Mouse (Mus musculus) thymus, postnatal 4 days (tissue): ENCODE results near the gene Cln6.
"Not testable (repeated sequence)": the region's sequence is repeated elsewhere in the genome, so short reads cannot be mapped to it uniquely, and the experiment has no call there.

Experiments
- DNase-seq: peaks from one replicate; pipeline ENCODE4 v3.0.0; 2021

Gene Cln6

DNA sequence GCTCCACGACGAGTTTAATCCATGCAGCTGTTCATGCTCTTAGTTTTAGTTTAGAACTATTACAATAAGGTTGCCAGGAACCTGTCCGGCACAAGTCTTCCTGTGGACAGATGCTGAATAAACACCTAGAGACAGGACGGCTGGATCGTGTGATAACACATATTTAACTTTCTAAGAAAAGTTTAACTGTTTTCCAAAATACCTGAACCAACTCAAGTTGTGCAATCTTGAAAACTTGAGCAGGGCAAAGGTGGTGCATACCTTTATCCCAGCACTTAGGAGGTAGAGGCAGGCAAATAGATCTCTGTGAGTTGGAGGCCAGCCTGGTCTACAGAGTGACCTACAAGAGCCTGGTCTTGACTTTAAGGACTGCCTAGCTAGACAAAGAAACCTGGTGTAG lies 3.7 kb upstream of the Cln6 start:
- DNase-seq, result no peak

DNA sequence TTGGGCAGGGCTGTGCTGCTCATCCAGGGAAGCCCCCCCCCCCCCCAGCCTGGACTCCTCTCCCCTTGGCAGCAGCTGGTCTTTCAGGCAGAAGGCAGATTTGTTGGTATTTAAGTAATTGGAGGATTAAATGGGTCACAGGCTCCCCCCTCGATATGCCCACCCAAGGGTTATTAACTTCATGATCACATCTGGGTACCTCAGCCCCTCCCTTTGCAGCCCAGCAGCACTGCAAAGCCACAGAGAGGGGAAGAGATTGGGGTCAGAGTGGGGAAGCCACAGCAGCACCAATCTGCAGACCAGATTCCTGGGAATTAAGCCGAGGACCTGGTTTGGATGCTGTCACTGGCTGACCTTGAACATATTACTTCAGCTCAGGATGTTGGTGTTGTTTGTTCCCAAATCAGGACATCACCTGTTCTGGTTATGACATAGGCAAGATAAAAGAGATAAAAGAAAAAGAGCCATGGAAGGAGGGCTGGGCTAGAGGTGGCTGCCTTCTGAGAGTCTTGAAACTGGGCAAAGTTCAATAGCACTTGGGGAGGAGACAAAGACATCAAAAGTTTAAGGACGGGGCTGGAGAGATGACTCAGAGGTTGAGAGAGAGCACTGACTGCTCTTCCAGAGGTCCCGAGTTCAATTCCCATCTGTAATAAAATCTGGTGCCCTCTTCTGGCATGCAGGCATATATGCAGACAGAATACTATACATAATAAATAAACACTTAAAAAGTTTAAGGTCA lies 2.7 kb upstream of the Cln6 start:
- DNase-seq, result no peak

DNA sequence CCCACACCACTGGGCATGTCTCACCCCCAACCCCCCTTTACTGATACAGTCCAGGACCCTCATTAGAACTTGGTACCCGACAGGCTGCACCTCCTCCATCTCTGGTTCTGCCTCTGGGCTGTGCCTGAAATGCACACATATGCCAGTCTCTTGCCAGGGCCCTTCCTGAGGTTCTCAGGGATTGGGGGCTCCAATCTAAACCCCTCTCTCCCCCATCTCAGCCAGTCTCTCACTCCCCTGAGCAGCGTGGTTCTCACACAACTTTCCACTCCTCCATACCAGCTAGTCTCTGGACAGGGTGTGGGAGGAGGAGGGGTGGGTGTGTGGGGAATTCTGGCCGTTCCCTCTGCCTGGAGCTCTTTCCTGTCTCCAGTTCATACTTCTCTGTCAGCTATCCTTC lies 974 bp upstream of the Cln6 start:
- no peak for DNase-seq

DNA sequence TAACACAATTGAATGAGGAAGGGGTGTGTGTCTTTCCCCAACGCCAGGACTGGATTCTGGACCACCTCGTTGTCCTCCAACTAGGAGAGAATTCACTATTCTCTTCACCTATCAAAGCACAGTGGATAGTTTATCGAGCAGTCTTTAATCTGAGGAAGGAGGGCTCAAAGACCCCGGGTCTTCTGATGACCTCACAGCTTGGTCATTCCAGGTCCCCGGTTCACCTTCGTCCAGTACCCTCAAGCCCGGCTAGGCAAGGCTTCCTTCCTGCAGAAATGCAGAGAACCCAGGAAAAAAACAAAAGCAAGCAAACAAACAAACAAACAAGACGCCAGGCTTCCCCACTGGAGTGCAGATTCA lies 459 bp upstream of the Cln6 start:
- no peak for DNase-seq

DNA sequence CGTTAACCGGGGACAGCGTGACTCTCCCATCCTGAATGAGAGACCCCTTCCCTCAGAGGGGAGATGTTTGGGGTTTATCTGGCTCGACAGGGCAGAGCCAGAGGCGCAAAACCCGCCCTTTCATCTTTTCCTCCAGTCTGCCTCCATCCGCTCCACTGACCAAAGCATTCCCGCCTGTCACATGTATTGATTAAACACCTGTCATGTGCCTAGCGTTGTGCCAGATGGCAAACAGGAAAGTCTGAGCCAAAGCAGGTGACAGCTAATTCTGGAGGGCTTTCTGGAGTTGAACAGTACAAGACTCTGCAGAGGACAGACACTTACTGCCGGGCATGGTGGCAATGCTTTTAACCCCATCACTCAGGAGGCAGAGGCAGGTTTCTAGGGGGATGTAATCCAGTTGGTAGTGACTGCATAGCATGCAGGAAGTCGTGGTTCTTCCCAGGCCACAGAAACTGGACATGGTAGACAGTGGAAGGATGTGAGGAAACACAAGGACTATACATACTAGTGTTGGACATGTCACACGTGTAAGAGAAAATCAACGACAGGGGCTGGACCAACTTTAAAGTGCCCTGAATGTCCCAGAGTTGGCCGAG lies 686 bp downstream of the Cln6 start:
- no peak for DNase-seq

DNA sequence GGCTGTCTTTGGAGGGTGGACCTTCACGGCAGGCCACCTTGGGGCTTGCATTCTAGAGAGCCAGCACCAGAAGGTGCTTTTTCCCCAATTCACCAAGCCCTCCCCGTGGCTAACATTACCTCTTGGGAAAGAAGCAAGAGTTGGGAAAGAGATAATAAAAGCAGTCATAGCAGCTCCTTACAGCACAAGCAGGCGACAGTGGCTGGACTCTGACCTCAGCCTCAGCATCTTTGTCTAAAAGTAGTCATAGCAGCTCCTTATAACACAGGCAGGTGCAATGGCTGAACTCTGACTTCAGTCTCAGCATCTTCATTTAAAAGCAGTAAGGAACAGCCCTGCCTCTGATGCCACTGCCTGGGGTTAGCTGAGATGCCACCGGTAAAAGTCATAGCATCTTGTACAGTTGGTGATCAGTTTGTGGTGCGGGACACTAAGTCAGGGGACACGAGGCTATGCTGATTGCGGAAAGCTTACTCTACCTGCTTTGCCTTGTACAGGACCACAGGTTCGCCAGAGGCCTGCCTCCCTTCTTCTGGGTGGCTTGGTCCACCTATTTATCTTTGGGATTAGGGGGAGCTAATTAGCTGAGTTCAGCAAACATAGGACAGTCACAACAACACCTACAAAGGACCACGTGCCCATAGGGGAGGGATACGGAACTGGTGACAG lies 4.9 kb downstream of the Cln6 start:
- DNase-seq, result no peak

DNA sequence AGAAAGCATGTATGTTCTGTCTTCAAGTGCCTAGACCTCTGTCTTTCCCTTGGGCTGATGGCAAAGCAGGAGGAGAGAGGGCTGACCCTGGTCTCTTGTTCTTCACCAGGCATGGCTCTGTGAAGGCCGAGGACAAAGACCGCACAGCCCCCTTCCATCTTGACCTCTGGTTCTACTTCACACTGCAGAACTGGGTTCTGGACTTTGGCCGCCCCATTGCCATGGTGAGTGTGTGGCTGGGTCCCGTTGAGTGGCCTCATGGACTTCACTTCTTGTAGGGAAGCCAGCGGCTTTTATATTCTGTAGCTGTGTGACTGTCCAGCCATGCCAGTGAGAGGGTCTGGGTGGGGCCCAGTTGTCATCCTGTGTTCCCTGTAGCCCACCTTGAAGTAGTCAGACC lies 5.9 kb downstream of the Cln6 start:
- DNase-seq, result no peak

DNA sequence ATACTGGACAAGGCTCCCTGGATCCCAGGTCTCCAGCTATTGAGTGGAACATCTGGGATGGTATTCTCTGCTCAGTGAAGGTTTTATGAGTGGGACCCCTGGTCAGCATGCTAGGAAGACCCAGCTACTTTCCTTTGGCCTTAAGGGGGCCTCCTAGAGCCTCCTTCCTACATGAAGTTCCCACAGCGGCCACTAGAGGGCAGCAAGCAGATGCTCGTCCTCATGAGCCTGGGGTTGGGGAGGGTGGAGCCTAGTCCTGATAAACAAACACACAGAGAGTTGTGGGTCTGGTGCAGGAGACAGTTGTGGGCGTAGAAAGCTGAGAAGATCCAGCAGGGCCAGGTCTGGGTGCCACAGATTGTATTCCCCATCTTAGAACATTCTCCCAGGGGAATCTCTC lies 9.1 kb downstream of the Cln6 start:
- peak; percentile 94 for DNase-seq

DNA sequence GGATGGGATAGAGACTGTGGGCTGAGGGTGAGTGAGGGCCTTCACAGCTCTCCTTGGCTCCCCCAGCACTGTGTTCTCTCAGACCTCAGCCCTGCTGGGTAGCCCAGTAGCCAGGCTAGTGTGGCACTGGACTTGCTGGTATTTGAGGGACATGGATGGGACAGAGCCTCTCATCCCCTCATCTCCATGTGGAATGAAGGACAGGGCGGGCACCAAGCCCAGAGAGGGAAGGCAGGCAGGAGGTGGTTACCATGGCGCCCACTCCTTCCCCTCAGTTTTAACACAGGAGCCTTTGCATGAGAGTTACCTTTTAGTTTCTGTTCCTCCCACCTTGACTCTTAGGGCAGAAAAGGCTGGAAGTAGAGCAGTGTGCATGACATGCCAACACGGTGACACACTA lies 10.1 kb downstream of the Cln6 start:
- no peak for DNase-seq

DNA sequence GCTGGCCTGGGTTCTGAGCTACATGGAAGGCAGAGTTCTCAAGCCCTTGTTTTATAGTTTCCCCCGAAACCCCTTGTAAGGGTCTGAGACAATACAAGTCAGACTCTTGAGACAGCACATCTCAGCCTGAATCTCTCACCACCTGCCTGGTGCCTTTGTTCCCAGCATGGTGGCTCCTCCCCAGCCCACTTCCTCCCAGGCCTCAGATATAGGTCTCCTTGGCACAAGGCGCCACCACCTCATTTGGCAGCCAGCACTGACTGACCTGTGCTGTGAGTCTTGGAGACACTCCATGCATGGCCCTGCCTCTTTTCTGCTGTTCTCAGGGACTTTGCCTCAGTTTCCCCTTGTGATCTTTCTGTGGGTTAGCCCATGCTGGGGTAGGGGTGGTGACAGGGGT lies 13.0 kb downstream of the Cln6 start:
- DNase-seq, result peak; percentile 78

DNA sequence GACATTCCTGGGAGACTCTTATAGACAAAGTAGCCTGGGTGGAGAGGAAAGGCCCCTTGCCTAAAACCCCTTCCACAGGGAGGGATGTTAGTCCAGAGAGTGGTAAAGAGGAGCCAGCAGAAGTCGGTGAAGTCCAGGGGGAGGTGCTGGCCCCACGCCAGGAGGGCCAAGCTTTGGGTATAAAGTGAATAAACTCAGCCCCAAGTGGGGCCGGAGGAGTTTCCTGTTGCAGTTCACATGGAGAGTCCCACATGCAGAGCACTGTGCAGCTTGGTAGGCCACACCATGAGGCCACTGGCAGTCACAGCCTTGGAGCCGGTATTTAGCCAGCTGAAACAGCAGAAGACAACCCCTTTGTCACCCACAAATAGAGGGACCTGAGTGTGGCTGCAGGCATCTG lies 15.9 kb downstream of the Cln6 start:
- DNase-seq, result no peak

DNA sequence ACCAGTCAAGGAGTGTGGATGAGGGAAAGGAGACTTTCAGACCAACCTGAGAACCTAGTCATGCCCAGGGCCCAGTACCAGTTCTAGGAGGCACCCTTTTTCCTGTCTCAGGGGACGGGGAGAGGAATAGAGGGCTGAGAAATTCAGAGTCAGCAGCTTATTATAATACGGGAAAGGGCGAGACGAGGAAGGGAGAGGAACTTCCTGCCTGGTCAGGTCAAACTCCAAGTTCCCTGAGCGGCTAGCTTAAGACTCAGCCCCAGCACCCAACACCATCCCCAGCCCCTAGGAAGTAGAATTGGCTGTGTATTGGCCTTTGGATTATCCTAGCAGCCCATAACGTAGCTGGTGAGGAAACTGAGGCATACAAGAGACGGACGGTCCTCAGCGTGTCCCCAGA lies 18.6 kb downstream of the Cln6 start:
- no peak for DNase-seq

DNA sequence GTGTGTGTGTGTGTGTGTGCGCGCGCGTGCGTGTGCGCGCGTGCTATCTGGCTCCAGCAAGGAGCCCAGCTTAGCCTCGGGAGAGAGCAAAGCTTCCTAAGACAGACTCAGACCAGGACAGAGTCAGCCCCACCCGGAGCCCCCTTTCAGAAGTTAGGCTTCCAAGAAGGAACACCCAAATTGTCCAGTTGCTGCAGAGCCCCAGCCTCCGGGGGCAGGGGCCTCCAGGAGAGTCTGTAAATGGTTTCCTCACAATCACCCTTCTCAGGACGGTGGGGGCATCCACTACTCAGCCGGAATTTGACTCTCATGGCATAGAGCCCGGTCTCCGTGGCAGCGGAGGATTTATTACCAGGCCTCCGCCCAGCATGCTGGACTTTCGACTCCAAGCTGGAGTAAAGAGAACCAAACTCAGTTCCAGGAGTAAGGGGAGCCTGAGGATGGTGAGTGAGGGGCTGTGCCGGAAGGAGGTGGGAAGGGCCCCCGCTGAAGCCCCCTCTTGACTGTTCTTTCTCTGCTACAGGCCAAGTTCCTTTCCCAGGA lies 19.2 kb downstream of the Cln6 start, which contains the start of gene Calml4:
Gene Calml4, plus strand, starts transcription at position 362 of the 543 bp plus-strand sequence.
- DNase-seq, result no peak

DNA sequence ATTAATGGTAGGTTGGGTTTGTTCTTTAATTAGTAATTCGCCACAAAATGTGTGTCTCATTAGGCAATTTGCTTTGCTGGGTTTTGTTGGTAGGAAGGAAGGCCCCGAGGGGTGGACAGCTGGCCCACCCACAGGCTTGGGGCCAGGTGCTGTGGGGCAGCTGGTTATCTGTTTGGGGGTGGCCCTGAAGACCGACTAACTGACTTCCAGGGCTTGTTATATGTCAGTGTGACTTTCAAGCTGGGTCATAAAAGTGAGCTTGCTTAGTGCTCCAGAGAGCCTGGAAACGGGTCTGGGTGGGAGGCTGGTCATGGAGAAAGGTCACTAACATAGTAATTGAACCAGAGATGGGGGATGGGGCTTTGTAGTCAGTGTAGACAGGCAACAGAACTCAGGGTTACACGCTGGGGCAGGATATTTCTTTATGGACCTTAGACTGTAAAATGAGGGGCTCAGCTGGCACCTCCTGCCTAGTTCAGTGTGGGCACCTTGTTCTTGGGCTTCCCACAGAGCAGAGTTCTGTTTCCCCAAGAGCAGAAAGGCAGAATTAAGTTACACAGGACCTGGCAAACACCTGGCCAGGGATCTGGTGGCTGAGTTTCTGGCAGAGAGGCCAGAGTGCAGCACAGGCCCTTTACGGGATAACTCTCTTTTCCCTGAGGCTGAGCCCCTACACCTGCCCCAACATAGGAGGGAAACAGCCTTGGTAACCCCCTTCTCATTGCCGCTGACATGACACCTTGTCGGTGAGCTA lies 19.9 kb downstream of the Cln6 start:
- no peak for DNase-seq

DNA sequence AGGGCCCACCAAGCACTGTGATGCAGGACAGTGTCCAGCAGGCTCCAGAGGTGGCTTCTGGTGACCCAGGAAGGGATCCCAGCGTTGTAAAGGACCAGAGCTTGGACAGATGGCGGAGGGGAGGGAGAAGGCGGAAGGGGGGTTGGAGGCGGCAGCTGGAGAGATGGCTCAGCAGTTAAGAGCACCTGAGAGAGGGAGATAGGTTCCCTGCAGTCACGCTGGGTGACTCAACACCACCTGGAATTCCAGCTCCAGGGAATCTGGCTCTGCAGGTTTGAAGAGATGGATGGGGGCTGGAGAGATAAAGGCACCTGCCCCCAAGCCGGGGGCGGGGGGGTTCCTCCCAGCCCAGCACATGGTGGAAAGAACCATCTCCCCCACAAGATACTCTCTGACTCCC lies 21.5 kb downstream of the Cln6 start:
- not testable (repeated sequence) for DNase-seq

DNA sequence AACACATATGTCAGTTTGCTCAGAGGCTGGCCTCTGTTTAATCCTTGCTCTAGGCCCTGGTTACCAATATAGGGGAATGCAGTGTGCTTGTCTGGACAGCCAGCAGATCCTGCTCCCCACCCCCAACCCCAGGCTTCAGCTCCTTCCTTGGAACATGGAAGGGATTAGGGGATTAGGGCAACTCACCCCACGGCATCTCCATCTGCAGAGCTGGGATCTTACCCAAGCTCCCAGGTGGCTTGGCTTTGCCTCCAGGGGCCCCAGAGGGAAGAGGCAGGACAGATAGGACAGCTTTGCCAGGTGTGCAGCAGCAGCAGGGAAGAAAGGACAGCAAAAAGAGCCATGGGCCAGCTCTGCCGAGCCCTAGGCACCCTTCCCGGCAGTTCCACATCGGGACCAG lies 22.3 kb downstream of the Cln6 start:
- no peak for DNase-seq

DNA sequence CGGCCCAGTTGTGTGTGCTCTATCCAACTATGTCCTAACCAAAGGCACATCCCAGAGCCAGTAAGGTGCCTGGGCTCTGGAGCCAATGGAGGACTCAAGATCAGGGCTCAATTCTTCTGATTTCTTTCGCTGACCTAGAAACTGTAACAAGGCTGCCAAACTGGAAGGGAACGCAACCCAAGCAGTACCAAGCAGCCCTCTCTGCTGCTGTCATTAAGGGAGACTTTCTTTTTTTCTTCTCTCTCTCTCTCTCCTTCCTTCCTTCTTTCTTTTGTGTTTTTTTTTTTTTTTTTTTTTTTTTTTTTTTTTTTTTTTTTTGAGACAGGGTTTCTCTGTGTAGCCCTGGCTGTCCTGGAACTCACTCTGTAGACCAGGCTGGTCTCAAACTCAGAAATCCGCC lies 30.7 kb downstream of the Cln6 start:
- not testable (repeated sequence) for DNase-seq

DNA sequence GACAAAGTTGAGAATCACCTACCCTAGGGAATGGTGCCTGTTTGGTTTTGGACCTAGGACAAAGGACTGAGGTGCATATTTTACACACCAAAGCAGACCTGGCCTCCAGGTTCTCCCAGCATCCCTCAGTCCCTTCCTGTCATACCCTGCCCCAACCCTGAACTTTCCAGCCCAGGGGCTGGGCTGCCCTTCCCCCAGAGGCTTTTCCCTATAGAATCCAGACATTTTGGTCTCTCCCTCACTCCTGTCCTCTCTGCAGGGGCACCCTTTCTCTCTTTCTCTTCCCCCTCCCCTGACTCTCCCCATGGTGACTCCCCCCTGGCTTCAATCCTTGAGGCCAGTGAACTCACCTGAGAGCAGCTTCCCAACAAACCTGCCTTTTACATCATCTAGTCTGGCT lies 32.1 kb downstream of the Cln6 start:
- DNase-seq, result no peak

DNA sequence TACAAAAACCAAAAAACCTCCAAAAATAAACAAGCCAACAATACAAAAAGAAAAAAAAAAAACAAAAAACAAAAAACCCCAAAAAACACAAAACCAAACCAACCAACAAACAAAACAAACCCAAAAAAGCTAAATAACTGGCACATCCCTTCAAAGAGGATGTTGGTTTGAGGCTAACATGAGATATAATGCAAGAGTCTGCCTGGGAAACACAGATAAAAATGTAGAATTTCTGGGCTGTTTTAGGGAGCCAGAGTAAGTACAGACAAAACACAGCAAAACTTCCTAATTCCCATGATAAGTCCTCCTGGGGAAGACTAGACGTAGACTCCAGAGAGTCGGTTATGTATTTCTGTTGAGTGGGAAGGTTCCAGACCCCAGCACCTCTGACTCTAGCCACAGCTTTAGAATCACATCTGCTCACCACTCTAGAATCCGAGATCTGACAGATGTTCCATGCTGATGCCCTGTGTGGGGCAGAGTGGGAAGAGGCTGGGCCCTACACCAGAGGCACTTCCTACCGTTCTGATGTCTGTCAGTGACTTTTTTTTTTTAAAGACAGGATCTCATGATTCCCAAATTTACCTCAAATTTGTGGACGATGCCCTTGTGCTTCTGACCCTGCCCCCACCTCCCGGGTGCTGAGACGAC lies 38.5 kb downstream of the Cln6 start:
- no peak for DNase-seq

DNA sequence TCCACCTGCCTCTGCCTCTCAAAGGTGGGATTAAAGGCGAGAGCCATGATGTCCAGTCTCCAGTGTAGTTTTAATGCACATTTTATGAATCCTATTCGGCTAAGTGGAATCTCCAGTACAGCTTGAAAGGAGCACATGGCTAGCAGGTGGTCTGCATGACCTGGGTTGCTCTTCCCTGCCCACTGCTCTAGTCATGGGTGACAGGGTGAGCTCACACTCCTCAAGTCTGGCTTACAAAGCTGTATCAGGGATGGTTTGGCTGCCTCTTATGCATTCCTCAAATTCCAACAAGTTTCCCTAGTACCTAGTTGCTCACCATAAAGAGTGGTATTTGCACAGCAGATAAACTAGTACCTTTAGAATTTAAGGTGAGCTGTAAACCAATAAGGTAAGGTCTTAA lies 39.2 kb downstream of the Cln6 start:
- DNase-seq, result no peak

DNA sequence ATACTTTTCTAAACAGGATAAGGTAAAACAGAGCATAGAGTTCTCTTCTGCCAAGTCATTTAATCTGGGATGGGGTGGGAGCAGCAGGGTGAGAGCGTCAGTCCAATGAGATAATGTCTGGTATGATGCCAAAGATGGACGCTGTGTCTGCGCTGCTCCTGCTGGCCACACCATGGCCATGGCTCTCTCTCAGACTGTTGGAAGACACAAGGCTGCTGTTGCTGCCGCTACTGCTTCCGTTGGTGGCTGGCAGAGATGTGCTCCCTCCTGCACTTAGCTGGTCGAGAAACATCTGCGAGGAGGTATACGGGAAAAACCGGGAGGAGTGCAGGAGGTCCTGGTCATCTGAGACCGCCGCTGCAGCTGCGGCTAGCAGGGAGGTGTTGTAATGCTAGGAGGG lies 43.3 kb downstream of the Cln6 start:
- no peak for DNase-seq

DNA sequence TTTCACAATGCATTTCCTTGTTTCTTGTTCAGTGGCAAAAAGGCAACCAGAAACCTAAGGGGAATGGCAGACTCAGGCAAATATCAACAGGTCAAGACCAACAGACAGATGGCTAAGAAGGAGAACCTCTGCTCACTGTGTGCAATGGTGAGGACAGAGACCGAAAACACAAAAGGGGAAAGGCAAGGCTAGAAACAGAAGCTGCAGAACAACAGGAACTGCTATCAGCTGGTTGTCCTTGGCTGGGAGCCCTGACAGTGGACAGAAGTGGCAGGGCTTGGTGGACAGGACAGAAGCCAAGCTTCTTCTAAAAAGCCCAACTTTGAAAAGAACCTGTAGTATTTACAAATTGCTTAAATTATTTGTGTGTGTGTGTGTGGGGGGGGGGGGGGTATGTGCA lies 55.9 kb downstream of the Cln6 start:
- DNase-seq, result no peak
